ENCODE assay signal across 9 mouse cellular contexts in genomic region chr7:96844104-96844894, GRCm38 (mm10).
DNase-seq lines count a peak whose midpoint lies in the region; ATAC-seq lines count a peak whose summit lies in the region.
"Had no signal": no experiment of that assay in that cellular context is flagged by ENCODE, and none has a peak within 500 bp of the region (broad histone marks: within the 10 kb centered on the region; RNA-seq: fewer than 3 reads in every experiment).

No protein-coding gene starts in this region.

- no peaks in the 10 kb centered on the region for H3K27me3 ChIP-seq in kidney, embryonic 16.5 days (ENCODE audit: insufficient read depth, low read length)
- no peaks in the 10 kb centered on the region for H3K27me3 ChIP-seq in kidney, embryonic 15.5 days
- H3K27me3 ChIP-seq in neural tube, embryonic 11.5 days (ENCODE audit: control insufficient read depth, insufficient read depth, low read length): no peaks in the 10 kb centered on the region
- no peaks in the 10 kb centered on the region for H3K27me3 ChIP-seq in neural tube, embryonic 15.5 days (replicated peaks)
- H3K27me3 ChIP-seq in intestine, embryonic 15.5 days (replicated peaks): no peaks in the 10 kb centered on the region
- H3K27me3 ChIP-seq: liver, embryonic 13.5 days had no signal

- no peak overlapping the region for H3K9ac ChIP-seq in kidney, embryonic 16.5 days (replicated peaks; ENCODE audit: low read length)
- no peak overlapping the region for H3K9ac ChIP-seq in kidney, embryonic 15.5 days
- H3K9ac ChIP-seq in neural tube, embryonic 11.5 days (ENCODE audit: low read length): no peak overlapping the region
- H3K9ac ChIP-seq in neural tube, embryonic 15.5 days (replicated peaks): no peak overlapping the region
- H3K9ac ChIP-seq in intestine, embryonic 15.5 days: no peak overlapping the region
- H3K9ac ChIP-seq: liver, embryonic 13.5 days had no signal

- no peaks in the 10 kb centered on the region for H3K9me3 ChIP-seq in kidney, embryonic 16.5 days (ENCODE audit: low read length)
- H3K9me3 ChIP-seq in kidney, embryonic 15.5 days (replicated peaks): no peaks in the 10 kb centered on the region
- no peaks in the 10 kb centered on the region for H3K9me3 ChIP-seq in neural tube, embryonic 11.5 days (ENCODE audit: control insufficient read depth, low read length)
- H3K9me3 ChIP-seq in neural tube, embryonic 15.5 days (replicated peaks): no peaks in the 10 kb centered on the region
- H3K9me3 ChIP-seq in intestine, embryonic 15.5 days: no peaks in the 10 kb centered on the region
- H3K9me3 ChIP-seq: liver, embryonic 13.5 days had no signal

- 54% methylated on average over 8 of the region's 8 CpGs for WGBS in kidney, embryonic 16.5 days
- 48% methylated on average over 8 of the region's 8 CpGs for WGBS in kidney, embryonic 15.5 days
- WGBS in neural tube, embryonic 11.5 days: 77% methylated on average over 8 of the region's 8 CpGs
- WGBS in neural tube, embryonic 15.5 days: 63% methylated on average over 8 of the region's 8 CpGs
- 23% methylated on average over 8 of the region's 8 CpGs for WGBS in intestine, embryonic 15.5 days

- peaks cover 4% of the 10 kb centered on the region; the same call in 1 of the 2 replicates for H3K36me3 ChIP-seq in kidney, embryonic 16.5 days (ENCODE audit: insufficient read depth, low read length)
- H3K36me3 ChIP-seq in kidney, embryonic 15.5 days: peaks cover 26% of the 10 kb centered on the region
- H3K36me3 ChIP-seq in neural tube, embryonic 11.5 days (ENCODE audit: control insufficient read depth, insufficient read depth, low read length): no peaks in the 10 kb centered on the region
- H3K36me3 ChIP-seq in neural tube, embryonic 15.5 days: peaks cover 24% of the 10 kb centered on the region
- no peaks in the 10 kb centered on the region for H3K36me3 ChIP-seq in intestine, embryonic 15.5 days
- H3K36me3 ChIP-seq: liver, embryonic 13.5 days had no signal

- peak; percentile 13 for DNase-seq in neural tube, embryonic 11.5 days (ENCODE audit: low spot score)
- DNase-seq in thymus, postnatal 4 days: no peak
- DNase-seq: liver, embryonic 13.5 days had no signal

- 0 out of 2 replicates have a peak, but pooled peaks have one; percentile 42 for ATAC-seq in kidney, embryonic 16.5 days (ENCODE audit: low FRiP score, low TSS enrichment)
- no peak for ATAC-seq in kidney, embryonic 15.5 days (replicated peaks; ENCODE audit: low FRiP score)
- ATAC-seq in neural tube, embryonic 11.5 days (ENCODE audit: insufficient read depth, low FRiP score, low TSS enrichment): no peak
- no peak for ATAC-seq in neural tube, embryonic 15.5 days (ENCODE audit: low FRiP score)
- peak; percentile 78 for ATAC-seq in intestine, embryonic 15.5 days
- no peak for ATAC-seq in granulocyte monocyte progenitor cell, adult 5-6 weeks (replicated peaks; ENCODE audit: poor library complexity, severe bottlenecking)

- H3K4me1 ChIP-seq in kidney, embryonic 16.5 days (ENCODE audit: insufficient read depth, low read length): peaks cover 12% of the 10 kb centered on the region; the same call in 1 of the 2 replicates
- H3K4me1 ChIP-seq in kidney, embryonic 15.5 days: peaks cover 7% of the 10 kb centered on the region; the same call in 1 of the 2 replicates
- peaks cover 6% of the 10 kb centered on the region; the same call in 1 of the 2 replicates for H3K4me1 ChIP-seq in neural tube, embryonic 11.5 days (ENCODE audit: control insufficient read depth, insufficient read depth, low read length)
- H3K4me1 ChIP-seq in neural tube, embryonic 15.5 days: peaks cover 14% of the 10 kb centered on the region
- peaks cover 6% of the 10 kb centered on the region; the same call in 1 of the 2 replicates for H3K4me1 ChIP-seq in intestine, embryonic 15.5 days (replicated peaks)

- peak overlapping the region; percentile 44 for H3K27ac ChIP-seq in kidney, embryonic 16.5 days (ENCODE audit: low read length)
- H3K27ac ChIP-seq in kidney, embryonic 15.5 days: no peak overlapping the region; the same call in 1 of the 2 replicates
- H3K27ac ChIP-seq in neural tube, embryonic 11.5 days (ENCODE audit: low read depth, low read length): 0 out of 2 replicates have a peak overlapping the region, but pooled peaks have one; percentile 53
- H3K27ac ChIP-seq in neural tube, embryonic 15.5 days (replicated peaks): no peak overlapping the region; the same call in 1 of the 2 replicates
- peak overlapping the region; percentile 77 for H3K27ac ChIP-seq in intestine, embryonic 15.5 days
- H3K27ac ChIP-seq: liver, embryonic 13.5 days had no signal

- no peak overlapping the region for H3K4me2 ChIP-seq in kidney, embryonic 16.5 days (replicated peaks; ENCODE audit: low read depth, low read length)
- H3K4me2 ChIP-seq in kidney, embryonic 15.5 days: no peak overlapping the region
- H3K4me2 ChIP-seq in neural tube, embryonic 11.5 days (ENCODE audit: low read depth): no peak overlapping the region
- no peak overlapping the region for H3K4me2 ChIP-seq in neural tube, embryonic 15.5 days
- H3K4me2 ChIP-seq in intestine, embryonic 15.5 days (replicated peaks): no peak overlapping the region
- H3K4me2 ChIP-seq: liver, embryonic 13.5 days had no signal

- H3K4me3 ChIP-seq in kidney, embryonic 16.5 days (ENCODE audit: low read length): no peak overlapping the region
- H3K4me3 ChIP-seq in kidney, embryonic 15.5 days (replicated peaks): no peak overlapping the region
- H3K4me3 ChIP-seq in neural tube, embryonic 11.5 days (ENCODE audit: low read depth, low read length): no peak overlapping the region
- H3K4me3 ChIP-seq in neural tube, embryonic 15.5 days (replicated peaks): no peak overlapping the region
- H3K4me3 ChIP-seq in intestine, embryonic 15.5 days (replicated peaks): no peak overlapping the region
- H3K4me3 ChIP-seq: liver, embryonic 13.5 days; myocyte had no signal

Comparison
In these comparisons a context has a peak if more than half of its experiments do, and no peak if none do; other contexts are left out.
1. ATAC-seq: peak in kidney, embryonic 16.5 days (single experiment) and intestine, embryonic 15.5 days (single experiment); none in kidney, embryonic 15.5 days (single experiment), neural tube, embryonic 11.5 days (single experiment), neural tube, embryonic 15.5 days (single experiment) and granulocyte monocyte progenitor cell, adult 5-6 weeks (single experiment).
2. H3K27ac ChIP-seq: peak in kidney, embryonic 16.5 days (single experiment), neural tube, embryonic 11.5 days (single experiment) and intestine, embryonic 15.5 days (single experiment); none in kidney, embryonic 15.5 days (single experiment) and neural tube, embryonic 15.5 days (single experiment).